Mouse (Mus musculus) left cerebral cortex, postnatal 25 days (tissue): Measurements from ENCODE around the gene Psmf1. TPM values are rescaled to one million over a fixed set of nuclear protein-coding genes. Genes with fewer than 3 reads are reported as not detected.

ENCODE experiments used
- DNase-seq, 2 experiments: peaks; one replicate each; pipeline ENCODE4 v3.0.0; 2022; ENCODE audit warnings: low spot score in 2 of 2, mixed read lengths in 1 of 2
- intact Hi-C: fragments of 180-260 bp; cut with DNase I; formaldehyde crosslinking; loops from one replicate; pipeline ENCODE4 v1.15.1; 2025
- total RNA-seq, 2 experiments: library from RNA; stranded (reverse); gene quantifications; 2 replicates each; pipeline ENCODE4 v1.2.3; 2021

The Psmf1 gene
- total RNA-seq, 2 experiments from 2014 or later, result 39.0 to 42.2 TPM

- intact Hi-C loops, result no loop called here
- DNase-seq, result no peak
Measured at GRCm38 (mm10) chr2:151739081-151739480, 4.9 kb downstream of the Psmf1 start.

- intact Hi-C loops, result no loop called here
- DNase-seq, result no peak
Measured at GRCm38 (mm10) chr2:151738460-151738859, 5.5 kb downstream of the Psmf1 start.

- DNase-seq, result no peak
- intact Hi-C loops, result no loop called here
Measured at GRCm38 (mm10) chr2:151735422-151735821, 8.6 kb downstream of the Psmf1 start.

DNA sequence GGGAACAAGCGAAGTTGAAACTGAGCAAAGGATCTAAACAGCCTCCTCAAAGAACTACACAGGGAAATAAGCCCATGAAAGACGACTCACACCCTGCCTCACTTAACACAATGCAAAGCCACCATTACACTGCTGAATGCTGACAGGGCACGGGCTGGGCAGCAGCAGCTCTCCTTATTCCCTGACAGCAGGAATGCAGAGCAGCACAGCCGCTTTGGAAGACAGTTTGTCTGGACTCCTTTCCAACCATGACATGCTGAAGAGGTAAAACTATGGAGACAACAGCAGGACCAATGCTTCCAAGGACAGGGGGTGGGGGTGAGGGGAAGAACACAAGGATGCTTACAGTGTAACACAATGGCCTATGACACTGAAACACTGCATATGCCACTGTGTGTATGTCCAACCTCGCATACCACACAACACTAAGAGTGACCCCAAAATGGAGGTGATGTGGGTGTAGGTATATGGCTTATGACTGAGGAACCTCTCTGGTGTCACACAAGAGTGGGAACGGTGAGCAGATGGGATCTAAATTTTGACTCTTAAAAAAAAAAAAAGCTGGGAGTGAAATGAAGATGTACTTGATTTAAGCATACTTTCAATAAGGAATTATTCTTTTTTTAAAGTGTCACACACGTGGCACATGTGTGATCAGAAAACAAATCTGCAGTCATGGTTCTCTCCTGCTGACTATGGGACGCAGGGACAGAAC is 10.7 kb downstream of the Psmf1 start:
- peak in 1 of 2 experiments; percentile 63 for DNase-seq
- intact Hi-C loops, result no loop called here

DNA sequence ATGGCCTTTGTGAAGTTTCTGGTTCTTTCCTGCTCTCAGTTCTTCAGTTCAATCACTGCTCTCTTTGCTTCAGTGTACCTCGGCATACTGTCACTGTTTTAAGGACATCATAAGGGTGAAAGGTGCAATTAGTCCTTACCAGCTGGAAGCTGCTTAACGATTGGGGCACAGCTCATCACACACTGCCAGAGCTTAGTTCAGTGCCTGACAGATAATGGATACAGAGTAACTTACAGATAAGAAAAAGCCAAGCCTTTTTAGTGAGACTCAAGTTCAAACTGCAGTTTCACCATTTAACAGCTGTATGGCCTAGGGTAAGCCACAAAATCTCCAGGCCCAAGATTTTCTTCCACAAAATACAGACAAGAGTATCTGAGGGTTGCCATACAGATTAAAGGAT is 19.9 kb downstream of the Psmf1 start:
- intact Hi-C loops, result no loop called here
- no peak for DNase-seq

- DNase-seq, result peak in 1 of 2 experiments; percentile 47
- intact Hi-C loops, result no loop called here
Measured at GRCm38 (mm10) chr2:151716318-151717055, 27.5 kb downstream of the Psmf1 start.

DNA sequence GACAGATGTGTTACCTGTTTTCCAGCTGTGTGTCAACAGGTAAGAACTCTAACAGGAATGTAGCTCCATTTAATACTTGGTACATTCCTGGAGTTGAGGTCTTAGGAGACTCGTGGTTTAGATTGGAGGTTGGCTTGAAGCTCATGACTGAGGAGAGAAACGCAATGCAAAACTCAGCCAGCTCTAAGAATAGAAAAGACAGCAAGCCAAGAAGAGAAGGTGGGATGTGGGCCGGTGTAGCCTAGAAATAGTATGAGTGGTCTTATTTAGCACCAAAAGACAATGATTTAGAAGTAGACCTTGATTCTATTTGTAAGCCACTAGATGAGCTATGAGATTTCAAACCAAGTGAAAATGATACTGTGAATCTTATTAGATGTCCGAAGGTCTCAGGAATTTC is 28.5 kb downstream of the Psmf1 start:
- intact Hi-C loops, result no loop called here
- peak in 1 of 2 experiments; percentile 93 for DNase-seq

- intact Hi-C loops, result no loop called here
- no peak for DNase-seq
Measured at GRCm38 (mm10) chr2:151712647-151713046, 31.3 kb downstream of the Psmf1 start.

DNA sequence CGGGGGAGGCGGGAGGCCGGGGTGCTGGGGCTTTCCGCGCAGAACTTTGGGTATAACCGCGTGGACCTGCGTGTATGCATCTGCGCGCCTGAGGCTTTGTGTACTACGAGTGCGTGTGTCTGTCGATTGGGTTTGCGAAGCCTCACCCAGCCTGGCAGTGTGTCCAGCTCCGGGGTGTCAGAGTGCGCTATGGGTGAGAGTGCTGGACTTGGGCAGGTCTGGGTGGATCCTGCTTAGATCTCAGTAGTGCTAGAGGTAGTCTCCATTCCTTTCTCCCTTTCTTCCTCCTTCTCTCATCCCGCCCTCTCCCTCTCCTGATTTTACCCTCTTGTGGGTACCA is 41.2 kb downstream of the Psmf1 start:
- intact Hi-C loops, result loop anchor here (5.0 kb wide), 1 partner anchor 71 kb away; the partner anchor contains the start of gene Snph
- no peak for DNase-seq

GRCm38 (mm10) chr2:151702146-151702850 is 41.7 kb downstream of the Psmf1 start:
- intact Hi-C loops, result loop anchor here (5.0 kb wide), 1 partner anchor 70 kb away; the partner anchor contains the start of gene Snph
- DNase-seq, result peak; percentile 48 to 54

GRCm38 (mm10) chr2:151701231-151702145 is 42.5 kb downstream of the Psmf1 start, which contains the start of gene Tmem74b:
TSS of gene Tmem74b (plus strand) at chr2:151702008.
- intact Hi-C loops, result loop anchor here (5.0 kb wide), 1 partner anchor 69 kb away; the partner anchor contains the start of gene Snph

GRCm38 (mm10) chr2:151682976-151683375 is 61.0 kb downstream of the Psmf1 start:
- intact Hi-C loops, result loop anchor here (1.0 to 10.0 kb wide), 4 partner anchors 46 to 188 kb away; partner anchors contain the start of gene Nsfl1c

More at GRCm38 (mm10) chr2:151701231-151702145, 42.5 kb downstream of the Psmf1 start, which contains the start of gene Tmem74b:
- no peak for DNase-seq

GRCm38 (mm10) chr2:151682357-151682756 is 61.6 kb downstream of the Psmf1 start:
- peak in 1 of 2 experiments; percentile 47 for DNase-seq
- intact Hi-C loops, result loop anchor here (1.0 to 10.0 kb wide), 4 partner anchors 45 to 188 kb away; partner anchors contain the start of gene Nsfl1c

More at GRCm38 (mm10) chr2:151682976-151683375, 61.0 kb downstream of the Psmf1 start:
- no peak for DNase-seq

GRCm38 (mm10) chr2:151676234-151676633 is 67.8 kb downstream of the Psmf1 start:
- intact Hi-C loops, result no loop called here
- DNase-seq, result peak in 1 of 2 experiments; percentile 26

GRCm38 (mm10) chr2:151670968-151671329 is 73.0 kb downstream of the Psmf1 start:
- intact Hi-C loops, result no loop called here
- no peak for DNase-seq

DNA sequence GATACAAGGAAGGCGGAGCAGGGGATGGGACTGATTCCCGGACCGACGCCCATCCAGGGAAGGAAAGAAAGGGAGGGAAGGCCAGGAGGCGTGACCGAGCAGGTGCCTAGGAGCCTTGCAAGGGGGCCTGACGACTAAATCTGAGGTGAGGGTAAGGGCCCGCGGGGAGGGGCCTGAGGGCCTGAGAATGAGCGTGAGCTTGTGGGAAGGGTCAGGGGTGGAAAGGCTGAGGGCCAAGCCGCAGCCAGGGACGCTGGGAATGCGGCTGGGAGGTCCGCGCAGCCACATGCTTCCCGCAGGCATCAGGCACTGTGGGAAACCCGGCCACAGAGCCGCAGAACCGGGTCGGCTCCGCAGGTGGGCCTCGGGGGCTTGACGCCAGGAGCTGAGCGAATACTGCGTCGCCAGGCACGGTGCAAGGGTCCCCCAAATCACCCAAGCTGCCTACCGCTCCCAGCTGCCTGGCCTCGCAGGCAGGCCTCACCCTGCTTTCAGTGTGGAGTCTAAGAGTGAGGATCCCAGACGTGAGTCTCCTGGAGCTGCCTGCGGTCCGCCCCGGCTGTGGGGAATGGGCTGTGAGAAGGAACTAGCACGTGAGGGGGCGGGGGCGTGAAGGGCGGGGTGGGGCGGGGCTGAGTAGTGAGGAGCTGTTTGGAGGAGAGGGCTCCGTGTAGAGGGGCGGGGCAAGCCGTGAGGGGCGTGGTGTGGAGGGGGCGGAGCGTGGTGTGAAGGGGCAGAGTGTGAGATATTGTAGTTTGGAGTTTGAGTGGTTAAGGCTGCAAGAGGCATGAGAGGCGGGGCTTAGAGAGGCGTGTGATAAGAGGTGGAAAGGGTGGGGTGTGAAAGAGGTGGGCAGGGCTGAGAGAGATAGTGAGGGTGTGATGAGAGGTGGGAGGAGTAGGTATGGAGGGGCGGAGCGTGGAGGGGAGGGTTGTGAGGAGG is 73.7 kb downstream of the Psmf1 start:
- intact Hi-C loops, result no loop called here
- no peak for DNase-seq

DNA sequence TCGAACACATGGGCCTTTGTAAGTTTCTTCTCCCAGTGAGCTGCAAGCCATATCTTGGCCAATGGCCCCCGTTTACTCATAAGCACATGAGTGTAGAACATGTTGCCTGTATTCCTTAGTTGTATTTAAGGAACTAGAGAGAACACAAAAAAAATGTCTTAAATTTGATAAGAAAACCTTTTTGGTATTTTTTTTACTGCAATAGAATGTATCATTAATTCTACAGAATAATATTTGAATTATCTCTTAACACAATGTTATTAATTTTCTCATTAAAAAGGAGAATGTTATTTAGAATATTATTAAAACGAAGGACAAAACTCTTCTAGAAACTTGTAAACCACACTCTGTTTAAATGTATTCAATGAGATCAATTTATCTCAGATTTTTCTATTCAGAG is 75.6 kb downstream of the Psmf1 start, which contains the start of gene Rad21l:
Rad21l (minus strand) TSS at position 101 of the 400 bp plus-strand sequence.
- intact Hi-C loops, result no loop called here
- no peak for DNase-seq
